Mouse (Mus musculus) c-Kit-positive CD71-negative TER-119-negative erythroid progenitor cells, embryonic 14.5 days (primary cell): Measurements from ENCODE around the gene Zdhhc24.

Experiments
- DNase-seq: peaks from one replicate; pipeline ENCODE4 v3.0.0-alpha.2; 2013; ENCODE audit warnings: low read depth

The Zdhhc24 gene

DNA sequence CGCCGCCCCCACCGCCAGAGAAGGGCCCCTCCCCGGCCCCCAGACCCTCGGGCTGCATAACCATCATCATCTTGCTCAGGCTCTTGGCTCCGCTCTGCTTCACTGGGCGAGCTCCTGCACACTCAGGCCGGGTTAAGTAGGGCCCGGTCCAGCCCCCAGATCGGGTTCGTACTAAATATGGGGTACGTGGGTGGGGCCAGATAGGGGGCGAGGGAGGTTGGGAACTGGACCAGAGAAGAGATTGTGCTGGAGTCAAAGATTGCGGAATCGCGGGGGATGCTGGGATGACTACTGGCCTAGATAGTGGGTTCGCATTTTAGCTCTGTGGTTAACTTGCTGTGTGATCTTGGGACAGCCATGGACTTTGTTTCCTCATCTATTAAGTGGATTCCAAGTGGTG is 683 bp upstream of the Zdhhc24 start, which contains the start of gene Actn3:
Actn3 (minus strand) TSS at position 125 of the 400 bp plus-strand sequence.
- no peak for DNase-seq

DNA sequence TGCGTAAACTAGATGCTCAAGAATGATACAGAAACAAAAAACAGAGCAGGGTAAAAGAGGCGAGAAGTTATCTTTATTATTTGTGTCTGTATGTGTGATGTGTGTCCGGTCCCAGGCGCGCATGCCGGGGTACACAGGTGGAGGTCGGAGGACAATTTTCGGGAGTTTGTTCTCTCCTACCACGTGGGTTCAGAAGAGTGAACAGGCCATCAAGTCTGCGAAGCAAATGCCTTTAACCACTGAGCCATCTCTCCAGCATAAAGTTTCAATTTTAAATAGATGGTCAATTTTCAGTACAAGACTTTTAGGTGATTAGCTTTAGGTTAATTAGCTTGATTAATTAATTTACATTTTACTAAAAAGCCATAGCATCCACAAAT is 846 bp downstream of the Zdhhc24 start:
- no peak for DNase-seq

DNA sequence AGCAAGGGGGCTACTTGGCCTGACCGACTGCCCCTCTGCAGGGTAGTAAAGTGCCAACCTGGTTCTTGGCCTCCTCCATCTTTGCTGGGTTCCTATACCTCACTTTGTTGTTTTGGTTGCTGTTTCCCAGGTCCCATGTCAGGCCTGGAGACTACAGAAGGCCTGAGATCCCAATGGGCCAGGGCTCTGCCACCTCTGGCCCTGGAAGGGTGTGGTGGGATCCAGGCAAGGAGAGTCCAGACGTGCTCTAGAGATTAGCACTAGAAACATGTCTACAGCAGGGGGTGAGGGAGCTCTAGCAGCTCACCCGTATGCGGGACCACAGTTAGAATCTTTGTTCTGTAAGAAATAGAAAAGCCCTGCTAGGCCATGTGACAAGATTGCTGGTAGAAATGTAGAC is 5.5 kb downstream of the Zdhhc24 start:
- no peak for DNase-seq

DNA sequence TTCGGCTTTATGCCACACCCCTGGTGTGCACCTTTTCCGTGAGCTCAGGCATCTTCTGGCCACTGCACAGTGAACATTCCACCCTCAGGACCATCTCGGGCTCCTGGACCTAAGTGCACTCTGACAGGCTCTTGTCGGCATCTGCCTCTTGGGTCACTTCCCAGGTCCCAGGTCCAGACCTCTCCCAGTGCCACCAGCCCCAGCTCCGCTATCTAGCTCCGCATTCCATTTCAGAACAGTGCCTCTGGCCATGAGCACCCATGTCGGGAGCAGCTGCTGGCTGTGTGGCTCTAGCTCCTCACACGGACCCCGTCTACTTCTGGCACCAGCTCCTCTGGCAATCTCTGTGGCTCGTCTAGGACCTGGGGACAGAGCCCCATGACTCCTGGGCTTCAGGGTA is 11.3 kb downstream of the Zdhhc24 start:
- DNase-seq, result no peak

DNA sequence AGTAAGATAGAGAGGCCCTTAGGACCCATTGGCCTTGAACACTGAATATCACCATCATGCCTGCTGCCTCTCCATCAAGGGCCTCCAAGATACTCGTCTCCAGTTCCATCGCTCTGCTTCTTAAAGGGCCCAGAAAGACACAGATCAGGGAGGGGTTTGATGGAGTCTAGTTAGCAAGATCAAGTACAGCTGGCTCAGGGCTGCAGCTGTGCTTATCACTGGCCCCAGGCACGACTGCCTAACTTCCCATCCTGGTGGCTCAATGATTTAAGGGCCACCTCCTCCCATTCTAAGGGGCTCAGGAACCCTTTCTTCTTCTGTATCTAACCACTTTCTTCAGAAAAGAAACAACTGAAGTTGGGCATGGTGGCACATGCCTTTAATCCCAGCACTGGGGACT is 13.3 kb downstream of the Zdhhc24 start:
- no peak for DNase-seq

DNA sequence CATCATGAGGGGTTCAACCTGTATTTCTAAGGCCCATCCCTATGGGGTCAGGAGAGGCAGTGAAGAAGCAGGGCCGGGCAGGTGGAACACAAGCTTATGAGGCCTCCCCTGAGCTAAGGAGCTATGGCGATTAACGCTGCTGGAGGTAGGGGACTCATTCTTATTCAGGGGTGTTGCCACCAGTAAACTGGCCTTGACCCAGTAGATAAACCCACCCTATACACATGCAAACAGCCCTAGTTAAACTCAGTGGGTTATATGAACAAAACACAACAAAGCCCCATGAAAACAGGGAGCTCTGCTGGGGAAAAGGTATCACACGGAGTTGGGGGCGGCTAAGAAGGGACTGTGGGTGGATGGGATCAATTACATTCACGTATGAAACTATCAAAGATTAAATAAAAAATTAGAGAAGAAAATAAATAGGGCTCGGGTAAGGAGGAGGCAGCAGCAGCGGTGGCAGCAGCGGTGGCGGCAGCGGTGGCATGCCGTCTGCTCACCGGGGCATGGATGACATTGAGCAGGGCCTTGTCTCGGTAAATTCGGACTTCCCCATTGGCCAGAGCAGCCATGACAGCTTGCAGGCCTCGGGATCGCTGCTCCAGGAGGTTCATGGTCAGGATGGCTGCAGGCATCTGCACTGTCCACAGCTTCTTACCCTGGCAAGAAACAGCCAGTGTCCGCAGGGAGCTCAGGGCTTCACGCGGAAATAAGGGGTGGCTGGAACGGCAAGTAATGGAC is 18.5 kb downstream of the Zdhhc24 start:
- no peak for DNase-seq

DNA sequence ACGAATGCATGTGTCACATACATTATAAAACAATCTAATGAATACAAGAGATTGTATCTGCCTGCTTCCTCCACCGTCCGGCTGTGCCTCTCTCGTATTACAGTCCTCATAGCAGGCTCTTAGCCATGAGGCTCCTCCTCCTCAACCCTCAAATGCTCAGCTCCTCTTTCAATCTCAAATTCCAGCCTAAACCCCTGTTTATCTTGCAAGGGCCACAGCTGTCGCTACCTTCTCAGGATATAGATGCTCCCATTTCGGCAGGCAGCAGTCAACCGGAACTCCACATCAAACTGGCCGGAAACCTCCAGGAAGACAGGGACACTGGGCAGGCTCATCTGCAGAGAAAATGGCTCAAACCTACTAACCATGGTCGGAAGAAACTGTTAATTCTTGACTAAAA is 20.5 kb downstream of the Zdhhc24 start:
- no peak for DNase-seq

DNA sequence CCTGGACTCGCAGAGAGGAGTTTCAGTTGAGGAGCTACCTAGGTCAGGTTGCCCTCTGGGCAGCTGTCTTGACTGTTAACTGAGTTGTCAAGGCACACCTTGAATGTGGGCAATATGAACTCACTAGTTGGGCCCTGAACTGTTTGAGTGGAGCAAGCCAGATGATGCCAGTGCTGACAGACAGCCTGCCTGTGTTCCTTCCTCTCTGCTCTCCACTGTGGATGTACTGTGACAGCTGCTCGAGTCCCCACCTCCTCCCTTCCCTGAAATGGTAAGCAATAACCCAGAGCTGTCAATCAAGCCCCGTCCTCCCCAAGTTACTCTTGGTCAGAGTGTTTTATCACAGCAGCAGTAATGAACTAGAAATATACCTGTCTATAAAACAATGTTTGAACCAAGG is 21.4 kb downstream of the Zdhhc24 start:
- no peak for DNase-seq

DNA sequence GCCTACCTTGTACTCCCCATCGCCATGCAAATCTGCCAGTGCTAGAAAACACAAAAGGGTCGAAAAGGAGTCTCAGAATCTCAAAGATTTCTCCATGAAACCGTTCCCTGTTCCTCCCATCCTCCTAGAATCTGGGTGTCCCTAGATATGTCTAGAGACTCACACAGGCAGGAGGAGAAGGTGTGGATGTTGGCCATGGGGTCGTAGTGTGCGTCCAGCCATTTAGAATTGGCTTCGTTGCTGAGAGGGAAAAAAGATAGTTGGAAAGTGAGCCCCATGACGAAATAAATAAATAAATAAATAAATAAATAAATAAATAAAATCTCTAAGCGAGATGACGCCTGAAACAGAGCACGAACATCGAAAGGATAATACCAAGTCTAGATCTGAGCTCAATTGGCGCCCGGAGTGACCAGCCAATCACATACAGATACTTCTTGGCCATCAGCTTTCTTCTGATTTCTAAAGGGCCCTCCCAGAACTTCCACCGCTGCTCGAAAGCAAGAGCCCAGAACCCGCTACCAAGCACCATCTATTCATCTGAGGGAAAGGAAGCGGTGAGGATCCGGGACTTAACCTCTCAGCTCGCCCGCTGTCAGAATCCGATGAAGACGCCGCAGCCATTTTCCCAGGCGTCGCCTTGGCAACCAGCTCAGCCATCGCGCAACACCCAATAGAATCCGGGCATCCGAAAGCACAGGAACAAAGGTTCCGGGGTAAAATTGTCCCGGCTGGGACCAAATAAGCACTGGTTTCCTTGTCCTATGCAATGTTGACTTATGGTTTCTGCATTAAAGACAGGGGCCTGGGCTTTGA is 27.7 kb downstream of the Zdhhc24 start, which contains the start of gene Bbs1:
Bbs1 (minus strand) TSS at position 650 of the 816 bp plus-strand sequence.
- peak; percentile 66 for DNase-seq

DNA sequence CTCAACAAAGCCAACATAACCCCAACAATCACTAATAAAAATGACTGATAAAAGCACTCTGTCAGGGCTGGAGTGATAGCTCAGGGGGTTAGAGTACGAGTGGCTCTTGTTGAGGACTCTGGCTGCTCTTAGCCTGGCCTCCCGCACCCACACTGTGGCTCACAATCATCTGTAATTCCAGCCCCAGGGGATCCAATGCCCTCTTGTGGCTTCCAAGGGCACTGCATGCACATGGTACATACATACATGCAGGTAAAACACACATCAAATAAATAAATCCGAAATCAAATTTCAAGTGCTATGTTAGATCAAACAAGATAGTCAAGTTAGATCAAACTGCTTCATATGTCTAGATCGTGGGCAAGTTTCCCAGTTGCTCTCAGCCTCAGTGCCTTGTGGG is 29.6 kb downstream of the Zdhhc24 start:
- DNase-seq, result peak; percentile 43

DNA sequence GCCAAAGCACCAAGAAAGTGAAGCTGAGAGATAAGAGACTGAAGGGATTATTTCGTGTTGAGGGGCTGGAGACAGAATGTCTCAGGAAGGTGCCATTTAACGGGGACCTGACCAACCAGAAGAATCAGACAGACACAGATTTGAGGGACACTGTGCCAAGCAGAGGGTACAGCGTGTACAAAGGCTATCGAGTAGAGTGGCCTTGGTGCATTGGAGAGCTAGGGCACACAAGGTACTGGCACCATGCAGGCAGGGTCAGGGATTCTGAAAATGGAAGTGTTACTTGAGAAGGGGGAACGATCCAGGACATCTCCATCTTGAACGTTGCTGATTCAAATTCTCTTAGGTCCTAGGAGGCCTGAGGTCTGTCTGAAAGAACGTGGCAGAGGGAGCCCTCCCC is 30.9 kb downstream of the Zdhhc24 start:
- no peak for DNase-seq

DNA sequence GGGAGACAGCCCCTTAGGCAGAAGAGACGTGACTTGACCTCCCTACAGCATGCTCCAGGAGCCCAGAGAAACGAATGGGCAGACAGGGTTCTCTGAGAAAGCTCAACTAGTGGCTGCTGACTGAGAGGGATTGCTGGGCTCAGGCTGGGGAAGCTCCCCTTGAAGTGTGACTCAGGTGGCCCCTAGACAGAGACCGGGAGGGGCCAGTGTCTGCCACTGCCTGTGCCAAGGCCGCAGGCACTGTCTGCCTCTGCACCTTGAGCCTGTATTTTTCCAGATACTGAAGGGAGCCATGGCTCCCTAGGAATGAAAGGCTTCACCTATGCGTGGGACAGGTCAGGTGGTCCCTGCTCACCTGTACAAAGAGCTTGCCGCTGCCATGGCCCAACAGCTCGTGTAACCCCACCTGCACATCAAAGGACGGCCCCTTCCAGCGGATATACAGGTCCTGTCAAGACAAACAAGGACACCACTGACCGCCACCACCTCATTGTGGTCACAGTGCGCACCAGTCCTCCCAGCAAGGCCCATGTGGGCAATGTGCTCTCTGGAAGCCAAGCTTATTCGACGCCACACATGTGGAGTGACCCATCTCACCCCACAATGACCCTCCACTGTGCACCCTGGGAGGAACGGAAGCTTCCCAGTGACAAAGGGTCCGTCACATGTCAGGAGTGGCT is 37.6 kb downstream of the Zdhhc24 start:
- DNase-seq, result no peak

DNA sequence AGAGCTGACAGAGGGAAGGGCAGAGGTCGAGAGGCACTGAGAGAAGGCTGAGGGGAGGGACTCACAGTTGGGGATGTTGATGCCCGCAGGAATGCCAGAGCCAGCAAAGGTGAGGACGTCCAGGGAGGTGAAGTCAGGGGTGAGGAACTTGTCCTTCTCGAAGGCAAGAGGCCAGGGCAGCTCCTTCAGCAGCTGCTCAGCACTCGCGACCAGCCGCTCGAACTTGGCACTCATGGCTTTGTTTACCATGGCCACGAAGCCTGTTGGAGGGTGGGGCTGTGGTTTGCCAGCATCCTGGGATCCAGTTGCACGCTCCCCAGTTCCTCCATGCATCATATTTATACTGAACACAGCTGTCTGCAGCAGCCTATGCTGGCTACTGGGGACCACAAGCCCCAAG is 38.4 kb downstream of the Zdhhc24 start:
- DNase-seq, result no peak

DNA sequence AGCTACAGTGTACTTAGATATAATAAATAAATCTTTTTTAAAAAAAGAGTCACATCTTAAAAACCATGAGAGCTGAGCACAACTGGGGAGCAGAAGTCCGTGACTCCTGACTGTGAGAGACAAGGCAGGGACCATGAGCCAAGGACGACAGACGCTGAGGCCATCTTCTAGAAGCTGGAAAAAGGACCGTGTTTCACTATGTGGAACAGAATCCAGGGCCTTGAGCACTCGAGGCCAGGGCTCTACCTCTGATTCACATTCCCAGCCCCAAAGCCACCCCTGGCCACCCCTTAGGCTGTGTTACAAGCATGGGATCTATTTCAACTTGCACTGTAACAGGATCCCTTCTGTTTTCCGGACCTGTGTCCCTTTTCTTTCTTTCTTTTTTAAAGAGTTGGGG is 41.2 kb downstream of the Zdhhc24 start:
- no peak for DNase-seq

DNA sequence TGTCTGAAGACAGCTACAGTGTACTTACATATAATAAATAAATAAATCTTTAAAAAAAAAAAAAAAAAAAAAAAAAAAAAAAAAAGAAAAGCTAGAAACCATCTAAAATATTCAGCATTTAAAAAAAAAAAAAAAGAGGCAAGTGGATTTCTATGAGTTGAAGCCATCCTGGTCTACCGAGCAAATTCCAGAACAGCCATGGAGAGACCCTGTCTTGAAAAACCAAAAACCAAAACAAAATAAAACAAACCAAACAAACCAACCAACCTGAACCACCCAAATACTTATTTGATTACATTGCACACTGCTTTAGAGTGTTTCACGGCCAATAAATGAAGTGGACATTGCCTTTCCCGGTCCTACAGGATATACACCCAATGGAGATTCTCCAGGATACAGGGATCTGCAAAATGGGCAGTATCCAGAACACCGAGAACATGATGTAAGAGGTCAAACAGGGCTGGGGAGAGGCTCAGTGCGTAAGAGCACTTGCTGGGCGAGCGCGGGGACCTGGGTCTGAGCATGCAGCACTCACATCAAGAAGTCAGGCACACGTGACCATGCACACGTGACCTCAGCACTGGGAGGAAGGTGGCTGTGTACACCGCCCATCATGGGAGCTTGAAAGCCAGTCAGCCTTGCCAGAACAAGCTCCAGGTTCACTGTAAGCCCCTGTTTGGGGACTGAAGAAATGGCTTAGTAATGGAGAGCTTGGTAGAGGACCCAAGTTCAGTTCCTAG is 46.8 kb downstream of the Zdhhc24 start:
- no peak for DNase-seq

DNA sequence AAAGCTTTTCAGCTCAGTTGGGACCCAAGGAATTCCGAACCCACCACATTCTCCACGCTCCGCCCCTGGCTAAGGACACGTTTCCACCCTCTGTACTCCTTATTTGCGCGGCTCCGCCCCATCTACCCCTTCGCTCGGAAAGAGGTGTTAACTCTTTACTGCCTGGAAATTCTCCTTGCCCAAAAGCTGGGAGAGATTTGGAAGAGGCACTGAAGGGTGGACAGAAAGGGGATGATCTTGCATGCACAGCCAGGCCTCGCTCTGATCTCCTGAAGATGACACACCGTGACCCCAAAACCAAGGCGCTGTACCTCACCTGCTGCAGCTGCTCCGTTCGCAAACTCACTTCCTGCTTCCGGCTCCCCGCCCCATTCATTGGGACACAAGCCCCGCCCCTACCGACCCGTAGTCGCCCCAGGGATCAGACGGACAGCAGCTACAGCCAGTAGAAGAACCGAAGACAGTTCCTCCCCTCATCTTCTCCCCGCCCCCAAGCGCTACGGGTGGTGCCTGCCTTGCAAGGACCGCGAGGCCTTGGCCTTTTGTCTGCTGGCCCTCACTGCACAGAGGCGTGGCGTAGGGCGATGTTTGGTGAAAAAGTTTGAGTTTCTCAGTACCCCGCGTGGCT is 49.5 kb downstream of the Zdhhc24 start, which contains the start of gene Dpp3:
Dpp3 (minus strand) TSS at position 384 of the 628 bp plus-strand sequence.
- DNase-seq, result peak; percentile 95

DNA sequence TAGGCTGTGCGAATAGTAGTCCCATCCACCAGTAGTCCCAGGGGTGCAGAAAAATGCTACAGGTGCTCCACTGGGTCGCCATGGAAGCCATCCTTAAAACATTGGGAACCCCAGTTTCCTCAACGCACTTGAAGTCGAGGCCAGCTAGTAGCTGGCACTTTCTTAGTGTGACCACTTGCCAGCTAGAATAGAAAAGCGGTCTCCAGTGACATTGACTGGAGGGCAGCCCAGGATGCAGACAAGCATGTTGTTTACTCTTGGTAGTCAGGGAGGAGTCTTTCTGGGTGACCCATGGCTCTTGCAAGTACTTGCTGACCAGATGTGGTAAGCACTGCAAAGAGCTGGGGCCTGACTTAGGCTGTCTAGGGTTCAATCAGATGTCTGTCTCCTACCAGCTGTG is 50.3 kb downstream of the Zdhhc24 start:
- DNase-seq, result no peak
